Mouse (Mus musculus) stomach, embryonic 16.5 days (tissue): ENCODE results near the gene Tsnax. TPM values are rescaled to one million over a fixed set of nuclear protein-coding genes. Genes with fewer than 3 reads are reported as not detected.

Experiments
- ATAC-seq: fragments of 200-750 bp; cut with Nextera tagmentation; 2 replicates; pipeline ENCODE4 v1.8.0; 2017; ENCODE audit warnings: moderate number of reproducible peaks, moderate TSS enrichment; ENCODE audit not compliant: insufficient read depth, low FRiP score
- H3K27ac ChIP-seq: fragments of 300-500 bp; sonication (generic); 2 replicates; pipeline ENCODE4 v1.5.1; 2014; ENCODE audit warnings: low read length
- H3K27me3 ChIP-seq: fragments of 300-500 bp; sonication (generic); 2 replicates; pipeline ENCODE4 v1.6.1; 2014; ENCODE audit warnings: low read length, control low read depth, mixed read lengths; ENCODE audit not compliant: control insufficient read depth, insufficient read depth
- H3K36me3 ChIP-seq: fragments of 300-500 bp; sonication (generic); 2 replicates; pipeline ENCODE4 v1.6.1; 2014; ENCODE audit warnings: low read length; ENCODE audit not compliant: control insufficient read depth, insufficient read depth
- H3K4me1 ChIP-seq: fragments of 300-500 bp; sonication (generic); 2 replicates; pipeline ENCODE4 v1.6.1; 2014; ENCODE audit warnings: low read length, control low read depth, mixed read lengths; ENCODE audit not compliant: control insufficient read depth, insufficient read depth
- H3K4me2 ChIP-seq: fragments of 300-500 bp; sonication (generic); 2 replicates; pipeline ENCODE4 v1.6.1; 2014; ENCODE audit warnings: low read depth, low read length, mixed read lengths
- H3K4me3 ChIP-seq: fragments of 300-500 bp; sonication (generic); replicated peaks from 2 replicates; pipeline ENCODE4 v1.5.1; 2014; ENCODE audit warnings: mild to moderate bottlenecking, low read length
- H3K9ac ChIP-seq: fragments of 300-500 bp; sonication (generic); 2 replicates; pipeline ENCODE4 v1.6.1; 2014; ENCODE audit warnings: low read length
- H3K9me3 ChIP-seq: fragments of 300-500 bp; sonication (generic); replicated peaks from 2 replicates; pipeline ENCODE4 v1.6.1; 2016; ENCODE audit warnings: low read length, control low read depth; ENCODE audit not compliant: control insufficient read depth
- WGBS: fragments of 180-500 bp; shearing (Covaris S2); extraction: QIAGEN DNeasy Blood & Tissue Kit; methylation state at CpG from one replicate; pipeline ENCODE4 v1.1.7; 2014; 5-methylcytosine and 5-hydroxymethylcytosine counted together
- microRNA-seq: library from miRNA; unstranded; fragments of <30 nt; microRNA quantifications from one replicate; pipeline ENCODE4, GENCODE M21; 2016
- polyA plus RNA-seq: library from polyadenylated mRNA; unstranded; fragments of >200 nt; fragmentation: Nextera tagmentation; extraction: Ambion mirVana; gene quantifications from 2 replicates; pipeline ENCODE4 v1.2.1, GENCODE M21; 2015

Gene Tsnax
- polyA plus RNA-seq, 1 experiment from 2014 or later, result 109 TPM

- Histone ChIP-seq H3K4me2 (0 out of 2 replicates have a peak overlapping the region, but pooled peaks have one; percentile 10), H3K27ac (no peak overlapping the region), H3K9me3 (no peaks in the 10 kb centered on the region), H3K9ac (no peak overlapping the region), H3K36me3 (no peaks in the 10 kb centered on the region), H3K4me3 (no peak overlapping the region), H3K27me3 (no peaks in the 10 kb centered on the region), H3K4me1 (no peaks in the 10 kb centered on the region; the same call in 1 of the 2 replicates)
- ATAC-seq, result no peak
- 66% methylated on average over 19 of the region's 19 CpGs for WGBS
These were observed 67.9 kb downstream of the Tsnax start for GRCm38 (mm10) chr8:125080388-125081344.

DNA sequence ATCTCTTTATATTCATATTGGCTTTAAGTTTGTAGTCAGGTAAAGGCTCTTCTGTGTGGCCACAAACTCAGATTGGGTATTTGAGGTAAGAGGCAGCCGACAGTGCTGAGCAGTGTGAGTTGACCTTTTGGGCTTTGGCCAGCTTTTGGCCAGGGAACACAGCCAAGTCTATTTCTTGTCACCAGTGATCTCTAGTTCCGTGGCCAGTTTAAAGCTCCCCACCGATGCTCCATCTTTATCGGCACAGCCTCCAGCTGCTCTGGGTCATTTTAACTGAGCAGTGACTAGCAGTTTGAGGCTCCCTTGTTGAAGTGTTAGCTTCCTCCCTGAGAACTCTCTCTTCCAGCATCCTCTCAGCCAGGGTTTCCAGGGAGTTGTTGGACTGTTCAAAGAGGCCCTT lies 70.9 kb downstream of the Tsnax start:
- no peaks in the 10 kb centered on the region for H3K9me3 ChIP-seq
- H3K4me1 ChIP-seq, result no peaks in the 10 kb centered on the region; the same call in 1 of the 2 replicates
- H3K27me3 ChIP-seq, result no peaks in the 10 kb centered on the region
- no peak overlapping the region for H3K9ac ChIP-seq
- H3K36me3 ChIP-seq, result no peaks in the 10 kb centered on the region
- WGBS, result 39% methylated on average over 4 of the region's 4 CpGs
- H3K4me2 ChIP-seq, result no peak overlapping the region
- no peak for ATAC-seq
- H3K4me3 ChIP-seq, result no peak overlapping the region
- H3K27ac ChIP-seq, result peak overlapping the region; percentile 83

Small RNA genes lying within 50 kb of the gene (microRNA-seq; reads per million reads assigned to microRNA genes)
- gene Gm22197, result not detected

Other genes with a start within 250 kb of the Tsnax start
- 0.30 and 0.40 TPM in 2 replicates for gene Trim67, start 219.9 kb upstream of the Tsnax start, polyA plus RNA-seq
- 86.4 and 90.1 TPM in 2 replicates for gene Gnpat, start 150.0 kb upstream of the Tsnax start, polyA plus RNA-seq
- gene 2810004N23Rik, start 149.9 kb upstream of the Tsnax start, polyA plus RNA-seq, result 42.1 TPM in 2 replicates
- gene Exoc8, start 115.3 kb upstream of the Tsnax start, polyA plus RNA-seq, result 5.6 and 6.0 TPM in 2 replicates
- 7.3 and 8.3 TPM in 2 replicates for gene Sprtn, start 115.1 kb upstream of the Tsnax start, polyA plus RNA-seq
- 12.4 and 12.9 TPM in 2 replicates for gene Egln1, start 63.7 kb upstream of the Tsnax start, polyA plus RNA-seq
- gene Disc1, start 41.2 kb downstream of the Tsnax start, polyA plus RNA-seq, result 1.5 TPM in 2 replicates